Mouse (Mus musculus) urinary bladder, postnatal 4 days (tissue): ENCODE data around the gene Ptpn4.
A peak's percentile ranks its signal among the peaks of the same experiment; 100 is the strongest.

Experiments
- DNase-seq, 2 experiments: peaks; one replicate each; pipeline ENCODE4 v3.0.0; 2021 to 2022; ENCODE audit warnings: low spot score in 2 of 2

The Ptpn4 gene

GRCm38 (mm10) chr1:119805984-119806383 lies 31.4 kb downstream of the Ptpn4 start:
- DNase-seq, result no peak

GRCm38 (mm10) chr1:119804586-119804985 lies 32.8 kb downstream of the Ptpn4 start:
- DNase-seq, result no peak

GRCm38 (mm10) chr1:119795174-119795573 lies 42.2 kb downstream of the Ptpn4 start:
- DNase-seq, result no peak

GRCm38 (mm10) chr1:119794342-119794741 lies 43.1 kb downstream of the Ptpn4 start:
- no peak for DNase-seq

GRCm38 (mm10) chr1:119790616-119791015 lies 46.8 kb downstream of the Ptpn4 start:
- no peak for DNase-seq

- no peak for DNase-seq
Measured at GRCm38 (mm10) chr1:119775915-119776314, 61.5 kb downstream of the Ptpn4 start.

GRCm38 (mm10) chr1:119735692-119736091 lies 101.7 kb downstream of the Ptpn4 start:
- DNase-seq, result no peak

GRCm38 (mm10) chr1:119734801-119735200 lies 102.6 kb downstream of the Ptpn4 start:
- no peak for DNase-seq

GRCm38 (mm10) chr1:119731166-119731565 lies 106.2 kb downstream of the Ptpn4 start:
- no peak for DNase-seq

GRCm38 (mm10) chr1:119713017-119713416 lies 124.4 kb downstream of the Ptpn4 start:
- no peak for DNase-seq

- DNase-seq, result no peak
Measured at GRCm38 (mm10) chr1:119706471-119707217, 130.8 kb downstream of the Ptpn4 start.

- no peak for DNase-seq
Measured at GRCm38 (mm10) chr1:119696860-119697259, 140.6 kb downstream of the Ptpn4 start.

- DNase-seq, result no peak
Measured at GRCm38 (mm10) chr1:119685773-119686558, 151.4 kb downstream of the Ptpn4 start.

- no peak for DNase-seq
Measured at GRCm38 (mm10) chr1:119681663-119682213, 155.7 kb downstream of the Ptpn4 start.

GRCm38 (mm10) chr1:119674984-119675383 lies 162.4 kb downstream of the Ptpn4 start:
- no peak for DNase-seq

GRCm38 (mm10) chr1:119666904-119667303 lies 170.5 kb downstream of the Ptpn4 start:
- DNase-seq, result no peak

- DNase-seq, result no peak
Measured at GRCm38 (mm10) chr1:119654307-119654706, 183.1 kb downstream of the Ptpn4 start.

GRCm38 (mm10) chr1:119650386-119650785 lies 187.0 kb downstream of the Ptpn4 start:
- no peak for DNase-seq

- no peak for DNase-seq
Measured at GRCm38 (mm10) chr1:119649627-119650026, 187.8 kb downstream of the Ptpn4 start.

- DNase-seq, result peak; percentile 77 to 79
Measured at GRCm38 (mm10) chr1:119648205-119649111, 189.0 kb downstream of the Ptpn4 start, which contains the start of gene Epb41l5. Gene Epb41l5, minus strand, starts transcription at chr1:119649000.

GRCm38 (mm10) chr1:119646356-119646755 lies 191.1 kb downstream of the Ptpn4 start:
- DNase-seq, result no peak

GRCm38 (mm10) chr1:119642367-119642766 lies 195.0 kb downstream of the Ptpn4 start:
- DNase-seq, result no peak
